Mouse (Mus musculus): ENCODE results near the gene Fermt3.
"Not testable (repeated sequence)": the region's sequence is repeated elsewhere in the genome, so short reads cannot be mapped to it uniquely, and the experiment has no call there.

Fermt3 gene

GRCm38 (mm10) chr19:6991166-6991565 lies 28.1 kb downstream of the Fermt3 start:
- DNase-seq (ENCODE audit: low read depth, low spot score): not testable (repeated sequence)

DNA sequence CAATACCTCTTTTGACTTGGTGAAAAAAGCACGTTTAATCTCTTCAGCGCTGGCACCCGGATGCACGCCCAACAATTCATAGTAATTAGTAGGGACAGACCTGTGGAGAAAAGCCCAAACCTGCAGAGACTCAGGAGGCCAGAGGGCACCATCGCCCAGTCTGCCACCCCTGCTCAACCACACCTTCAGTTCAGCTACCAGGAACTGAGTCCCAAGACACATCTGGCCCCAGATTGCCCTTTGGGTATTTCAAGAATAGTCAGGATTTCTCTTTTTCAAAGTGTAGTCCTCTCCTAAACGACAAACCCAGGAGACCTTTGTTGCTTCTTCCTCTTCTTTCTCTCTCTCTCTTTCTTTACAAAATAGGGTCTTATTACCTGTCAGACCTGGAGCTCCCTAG lies 28.6 kb downstream of the Fermt3 start:
- no peak for DNase-seq (ENCODE audit: low read depth, low spot score)

DNA sequence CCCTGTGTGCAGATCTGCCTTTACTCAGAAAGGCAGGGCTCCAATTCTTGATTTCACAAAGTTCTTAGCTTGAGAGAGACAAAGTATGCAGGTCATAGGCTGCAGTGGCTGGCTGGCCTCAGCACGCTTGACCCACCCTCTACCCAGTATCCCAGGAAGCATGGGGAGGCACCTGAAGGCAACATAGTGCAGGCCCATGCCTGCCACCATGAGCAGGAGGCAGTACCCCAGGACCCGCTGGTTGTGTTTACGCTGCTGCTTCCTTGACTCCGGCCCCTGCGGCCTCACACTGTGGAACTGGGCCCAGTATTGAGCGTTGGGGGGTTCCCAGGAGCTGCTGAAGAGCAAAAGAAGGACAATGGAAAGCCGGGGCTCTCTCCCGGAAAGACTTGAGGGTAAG lies 30.0 kb downstream of the Fermt3 start:
- DNase-seq (ENCODE audit: low read depth, low spot score): no peak

GRCm38 (mm10) chr19:6987904-6988285 lies 31.4 kb downstream of the Fermt3 start:
- peak; percentile 43 for DNase-seq (ENCODE audit: low read depth, low spot score)

- DNase-seq (ENCODE audit: low read depth, low spot score): peak; percentile 58
Observed at GRCm38 (mm10) chr19:6987061-6987903, 32.0 kb downstream of the Fermt3 start, which contains the start of gene Vegfb. Gene Vegfb (minus strand): TSS chr19:6987651.

DNA sequence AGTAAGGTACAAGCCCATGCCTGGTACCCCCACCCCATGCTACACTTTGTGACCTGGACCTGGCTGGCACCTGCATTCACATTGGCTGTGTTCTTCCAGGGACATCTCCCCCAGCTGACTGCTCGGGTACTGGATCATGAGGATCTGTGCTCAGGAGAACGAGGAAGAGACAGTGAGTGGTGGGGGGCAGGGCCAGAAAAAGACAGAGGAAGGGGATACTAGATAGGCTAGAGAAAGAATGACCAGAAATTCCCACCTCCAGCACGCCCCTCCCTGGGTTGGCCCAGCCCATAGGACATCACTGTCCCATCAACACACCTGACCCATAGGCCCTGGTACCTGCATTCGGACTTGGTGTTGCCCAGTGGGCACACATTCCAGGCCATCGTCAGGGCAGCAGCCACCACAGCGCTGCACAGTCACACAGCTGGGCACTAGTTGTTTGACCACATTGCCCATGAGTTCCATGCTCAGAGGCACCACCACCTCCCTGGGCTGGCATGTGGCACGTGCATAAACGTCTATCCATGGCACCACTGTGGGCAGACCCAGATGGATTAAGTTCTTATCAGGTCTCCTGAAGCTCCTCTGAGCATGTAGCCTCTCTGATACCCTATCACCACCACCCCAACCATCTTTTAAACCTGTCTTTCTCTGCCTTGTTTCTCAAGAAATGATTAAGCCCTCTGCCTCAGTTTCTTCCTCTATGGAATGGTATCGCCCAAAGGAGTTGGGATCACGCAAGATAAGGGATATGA lies 33.1 kb downstream of the Fermt3 start:
- DNase-seq (ENCODE audit: low read depth, low spot score): no peak

DNA sequence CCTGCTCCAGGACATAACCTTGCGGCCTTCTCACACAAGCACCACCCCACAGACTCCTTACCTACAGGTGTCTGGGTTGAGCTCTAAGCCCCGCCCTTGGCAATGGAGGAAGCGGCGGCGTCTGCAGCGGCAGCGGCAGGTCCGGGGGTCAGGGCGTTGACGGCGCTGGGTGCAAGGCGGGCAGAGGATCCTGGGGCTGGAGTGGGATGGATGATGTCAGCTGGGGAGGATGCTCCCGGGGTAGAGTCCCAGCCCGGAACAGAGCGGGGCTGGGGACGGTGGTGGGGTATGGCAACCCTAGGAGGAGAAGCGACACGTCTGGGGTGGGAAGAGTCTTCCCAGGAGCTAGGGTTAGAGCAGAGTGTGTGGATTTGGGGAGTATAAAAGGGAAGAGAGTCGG lies 34.0 kb downstream of the Fermt3 start:
- peak; percentile 46 for DNase-seq (ENCODE audit: low read depth, low spot score)

GRCm38 (mm10) chr19:6983621-6984020 lies 35.6 kb downstream of the Fermt3 start:
- no peak for DNase-seq (ENCODE audit: low read depth, low spot score)

DNA sequence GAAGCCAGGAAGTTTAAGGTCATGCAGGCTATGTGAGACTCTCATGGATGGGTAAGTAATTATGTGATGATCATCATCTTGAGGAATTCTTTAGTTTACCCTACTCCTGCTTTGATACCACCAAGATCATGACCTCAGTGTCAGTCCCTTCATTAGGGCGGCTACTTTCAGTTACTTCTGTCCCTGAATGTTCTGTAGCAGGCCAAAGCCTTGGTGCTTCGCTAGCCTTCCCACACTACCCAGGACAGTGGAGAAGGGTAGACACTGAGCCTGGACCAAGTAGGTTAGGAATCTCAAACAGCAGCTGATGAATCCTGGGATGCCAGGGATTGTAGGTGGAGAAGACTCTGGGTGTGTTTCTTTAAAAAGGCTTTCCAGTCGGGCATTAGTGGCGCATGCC lies 37.8 kb downstream of the Fermt3 start:
- DNase-seq (ENCODE audit: low read depth, low spot score): no peak

- peak; percentile 99 for DNase-seq (ENCODE audit: low read depth, low spot score)
Observed at GRCm38 (mm10) chr19:6980381-6981093, 38.7 kb downstream of the Fermt3 start, which contains the start of gene Fkbp2. Gene Fkbp2 (minus strand): TSS chr19:6980501.

DNA sequence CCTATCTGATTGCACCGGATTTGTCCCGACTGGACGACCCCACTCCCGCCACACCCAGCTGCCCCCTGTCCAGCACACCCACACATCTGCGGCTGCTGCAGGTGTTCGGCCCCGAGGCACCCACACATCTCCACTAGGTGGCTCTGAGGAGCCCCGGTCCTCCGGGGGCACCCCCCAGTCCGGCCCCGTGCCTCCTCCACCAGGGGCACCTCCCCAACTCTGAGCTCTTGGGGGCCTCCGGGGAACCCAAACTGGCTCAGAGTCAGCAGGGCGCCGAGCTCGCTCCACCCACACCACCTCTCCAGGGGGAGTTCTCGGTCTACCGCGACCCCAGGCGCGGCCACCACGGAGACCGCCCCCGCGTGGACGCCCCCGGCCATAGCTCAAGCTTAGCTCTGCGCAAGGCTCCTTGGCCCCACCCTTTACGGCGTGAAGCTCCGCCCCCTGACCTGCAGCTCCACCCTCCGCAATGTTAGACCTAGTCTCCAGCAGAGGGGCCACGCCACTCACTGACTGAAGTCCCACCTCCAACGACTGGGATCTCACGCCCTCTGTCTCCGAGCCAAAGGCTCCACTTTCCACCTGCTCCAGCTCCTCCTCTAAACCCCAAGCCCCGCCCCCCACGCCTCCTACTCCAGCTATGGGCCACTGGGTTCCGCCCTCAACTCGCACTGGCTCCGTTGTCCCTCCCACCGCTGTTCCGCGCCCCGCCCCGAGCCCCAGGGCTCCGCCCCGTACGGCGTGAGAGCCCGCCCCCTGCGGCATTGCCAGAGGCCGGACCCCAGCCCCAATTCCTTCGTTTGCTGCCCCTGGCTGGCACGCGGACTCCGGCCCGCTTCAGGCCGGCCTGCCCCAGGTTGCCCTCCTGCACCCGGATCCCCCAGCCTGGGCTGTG lies 39.5 kb downstream of the Fermt3 start:
- DNase-seq (ENCODE audit: low read depth, low spot score): peak; percentile 100

- no peak for DNase-seq (ENCODE audit: low read depth, low spot score)
Observed at GRCm38 (mm10) chr19:6979001-6979479, 40.2 kb downstream of the Fermt3 start.

GRCm38 (mm10) chr19:6978639-6978974 lies 40.7 kb downstream of the Fermt3 start:
- no peak for DNase-seq (ENCODE audit: low read depth, low spot score)

DNA sequence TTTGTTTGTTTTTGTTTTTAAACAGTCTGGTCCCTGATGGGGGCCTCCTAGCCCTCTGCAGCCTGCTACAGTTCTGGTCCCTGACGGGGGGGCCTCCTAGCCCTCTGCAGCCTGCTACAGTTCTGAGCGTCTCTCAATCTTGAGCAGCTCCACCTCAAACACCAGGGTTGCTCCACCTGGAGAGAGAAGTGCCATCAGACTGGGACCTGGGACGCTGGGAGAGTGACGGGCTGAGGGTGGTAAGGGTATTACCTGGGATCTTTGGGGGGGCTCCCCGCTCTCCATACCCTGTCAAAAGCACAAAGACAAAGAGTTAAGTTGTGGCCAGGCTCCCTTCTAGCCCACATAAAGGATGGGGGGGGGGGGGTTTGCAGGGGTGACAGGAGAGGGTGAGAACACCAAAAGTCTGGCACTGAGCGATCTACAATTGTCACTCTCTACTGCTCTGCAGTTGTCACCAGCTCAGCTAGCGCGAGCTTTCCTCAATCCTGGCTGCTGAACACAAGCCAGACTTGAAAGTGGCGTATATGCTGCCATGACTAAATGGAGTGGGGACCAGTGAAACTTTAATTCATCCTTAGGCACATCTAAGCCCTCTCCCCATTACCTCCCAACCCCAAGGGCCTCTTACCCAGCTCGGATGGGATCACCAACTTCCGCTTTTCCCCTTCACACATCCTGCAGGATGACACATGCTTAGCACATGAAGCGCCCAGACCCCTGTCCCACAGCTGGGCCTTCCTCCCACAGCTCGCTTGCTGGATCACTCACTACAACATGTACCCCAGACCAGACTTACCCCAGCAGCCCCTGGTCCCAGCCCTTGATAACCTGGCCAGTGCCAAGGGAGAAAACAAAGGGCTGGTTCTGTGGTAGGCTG lies 41.3 kb downstream of the Fermt3 start:
- DNase-seq (ENCODE audit: low read depth, low spot score): no peak

DNA sequence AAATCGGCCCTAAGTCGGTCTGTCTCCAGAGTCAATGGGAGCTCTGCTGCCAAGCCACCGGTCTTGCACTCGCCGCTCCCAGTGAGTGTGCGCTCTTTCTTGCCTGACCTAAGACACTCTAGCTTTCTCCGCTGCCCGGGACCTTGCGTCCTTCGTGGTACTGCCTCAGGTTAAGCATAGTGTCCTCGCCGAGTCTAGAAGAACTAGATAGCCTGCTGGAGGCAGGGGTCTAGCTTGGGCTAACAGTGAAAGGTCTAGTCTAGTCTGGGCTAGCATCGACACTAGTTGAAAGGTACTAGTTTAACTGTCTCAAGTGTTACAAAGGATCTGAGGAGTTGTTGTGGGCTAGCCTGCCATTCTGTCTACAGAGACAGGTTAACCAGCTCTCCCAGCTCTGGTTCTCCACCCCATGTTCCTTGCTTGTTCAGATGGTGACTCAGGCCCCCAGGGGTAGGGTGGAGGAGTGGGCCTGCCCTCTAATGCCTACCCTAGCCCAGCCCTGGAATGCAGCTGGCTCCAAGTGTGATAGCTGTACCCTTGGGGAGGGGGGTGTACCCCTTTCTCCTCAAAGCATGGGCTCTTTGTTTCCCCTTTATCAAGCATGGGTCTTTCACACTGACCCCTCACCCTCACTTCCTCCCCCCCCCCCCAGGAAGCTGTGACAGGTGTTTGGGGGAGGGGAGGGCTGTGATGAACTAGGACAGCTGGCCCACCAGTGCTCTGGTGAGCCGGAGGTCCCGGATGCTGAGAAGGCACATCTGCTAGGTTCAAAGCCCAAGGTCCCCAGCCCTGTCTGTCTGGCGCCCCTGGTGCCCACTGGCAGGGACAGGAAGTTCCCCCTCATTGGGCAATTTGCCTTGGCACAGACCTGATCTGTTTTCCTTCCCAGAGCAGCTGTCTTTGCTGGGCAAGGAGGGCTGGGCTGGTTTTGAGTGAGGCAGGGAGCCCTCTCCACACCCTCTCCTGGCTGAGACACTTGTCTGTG lies 43.4 kb downstream of the Fermt3 start, which contains the start of gene Plcb3:
Plcb3 (minus strand) TSS at position 934 of the 985 bp plus-strand sequence.
- peak; percentile 48 for DNase-seq (ENCODE audit: low read depth, low spot score)

- peak; percentile 96 for DNase-seq (ENCODE audit: low read depth, low spot score)
Observed at GRCm38 (mm10) chr19:6974211-6975205, 44.8 kb downstream of the Fermt3 start, which contains the start of gene Ppp1r14b. Gene Ppp1r14b (plus strand): TSS chr19:6974968.

- no peak for DNase-seq (ENCODE audit: low read depth, low spot score)
Observed at GRCm38 (mm10) chr19:6973581-6974190, 45.6 kb downstream of the Fermt3 start.

Data from ZHBTc4 (cell line).